Mouse (Mus musculus): ENCODE measurements around the gene Lzic.
"Not testable (repeated sequence)": the region's sequence is repeated elsewhere in the genome, so short reads cannot be mapped to it uniquely, and the experiment has no call there.

Gene Lzic

GRCm38 (mm10) chr4:149485053-149485824 is at the start of gene Lzic, which contains the start of gene Nmnat1:
Gene Lzic (plus strand): TSS chr4:149485229.
Gene Nmnat1 (minus strand): TSS chr4:149485202.
- peak; percentile 90 for DNase-seq (ENCODE audit: low read depth, low spot score)

- DNase-seq (ENCODE audit: low read depth, low spot score), result no peak
Observed at GRCm38 (mm10) chr4:149440576-149440975, 44.5 kb upstream of the Lzic start.

- DNase-seq (ENCODE audit: low read depth, low spot score), result no peak
Observed at GRCm38 (mm10) chr4:149442436-149442835, 42.6 kb upstream of the Lzic start.

- DNase-seq (ENCODE audit: low read depth, low spot score), result no peak
Observed at GRCm38 (mm10) chr4:149444465-149444864, 40.6 kb upstream of the Lzic start.

GRCm38 (mm10) chr4:149444964-149445701 is 39.9 kb upstream of the Lzic start:
- peak; percentile 73 for DNase-seq (ENCODE audit: low read depth, low spot score)

- DNase-seq (ENCODE audit: low read depth, low spot score), result peak; percentile 40
Observed at GRCm38 (mm10) chr4:149445868-149446267, 39.2 kb upstream of the Lzic start.

- peak; percentile 20 for DNase-seq (ENCODE audit: low read depth, low spot score)
Observed at GRCm38 (mm10) chr4:149446309-149446708, 38.7 kb upstream of the Lzic start.

GRCm38 (mm10) chr4:149450636-149451035 is 34.4 kb upstream of the Lzic start:
- DNase-seq (ENCODE audit: low read depth, low spot score), result no peak

GRCm38 (mm10) chr4:149453656-149454055 is 31.4 kb upstream of the Lzic start:
- DNase-seq (ENCODE audit: low read depth, low spot score), result peak; percentile 46

- no peak for DNase-seq (ENCODE audit: low read depth, low spot score)
Observed at GRCm38 (mm10) chr4:149454263-149454662, 30.8 kb upstream of the Lzic start.

GRCm38 (mm10) chr4:149454879-149455278 is 30.1 kb upstream of the Lzic start, which contains the start of gene Rbp7:
Gene Rbp7 (minus strand): TSS chr4:149454978.
- DNase-seq (ENCODE audit: low read depth, low spot score), result no peak

- not testable (repeated sequence) for DNase-seq (ENCODE audit: low read depth, low spot score)
Observed at GRCm38 (mm10) chr4:149457163-149457562, 27.9 kb upstream of the Lzic start.

GRCm38 (mm10) chr4:149457831-149458430 is 27.1 kb upstream of the Lzic start:
- no peak for DNase-seq (ENCODE audit: low read depth, low spot score)

GRCm38 (mm10) chr4:149458526-149458925 is 26.5 kb upstream of the Lzic start:
- DNase-seq (ENCODE audit: low read depth, low spot score), result no peak

GRCm38 (mm10) chr4:149459425-149459824 is 25.6 kb upstream of the Lzic start:
- no peak for DNase-seq (ENCODE audit: low read depth, low spot score)

- DNase-seq (ENCODE audit: low read depth, low spot score), result not testable (repeated sequence)
Observed at GRCm38 (mm10) chr4:149460475-149460874, 24.6 kb upstream of the Lzic start.

GRCm38 (mm10) chr4:149461579-149462304 is 23.3 kb upstream of the Lzic start:
- DNase-seq (ENCODE audit: low read depth, low spot score), result no peak

GRCm38 (mm10) chr4:149462305-149462971 is 22.6 kb upstream of the Lzic start:
- no peak for DNase-seq (ENCODE audit: low read depth, low spot score)

- no peak for DNase-seq (ENCODE audit: low read depth, low spot score)
Observed at GRCm38 (mm10) chr4:149463435-149463950, 21.5 kb upstream of the Lzic start.

GRCm38 (mm10) chr4:149469557-149469956 is 15.5 kb upstream of the Lzic start:
- no peak for DNase-seq (ENCODE audit: low read depth, low spot score)

- no peak for DNase-seq (ENCODE audit: low read depth, low spot score)
Observed at GRCm38 (mm10) chr4:149475096-149475495, 9.9 kb upstream of the Lzic start.

Data from WW6 (cell line).